Mouse (Mus musculus) CD8-positive naive resting alpha-beta T cell, adult 57 days (primary cell): ENCODE results near the gene Sstr4. TPM values are rescaled to one million over a fixed set of nuclear protein-coding genes. Genes with fewer than 3 reads are reported as not detected.

Experiments
- total RNA-seq: library from RNA; stranded (reverse); gene quantifications from one replicate; pipeline ENCODE4 v1.2.4, GENCODE M21; 2023

The Sstr4 gene
- not detected for total RNA-seq

GRCm38 (mm10) chr2:148395131-148396051 is at the start of gene Sstr4:
Gene Sstr4, plus strand, starts transcription at chr2:148395344.

DNA sequence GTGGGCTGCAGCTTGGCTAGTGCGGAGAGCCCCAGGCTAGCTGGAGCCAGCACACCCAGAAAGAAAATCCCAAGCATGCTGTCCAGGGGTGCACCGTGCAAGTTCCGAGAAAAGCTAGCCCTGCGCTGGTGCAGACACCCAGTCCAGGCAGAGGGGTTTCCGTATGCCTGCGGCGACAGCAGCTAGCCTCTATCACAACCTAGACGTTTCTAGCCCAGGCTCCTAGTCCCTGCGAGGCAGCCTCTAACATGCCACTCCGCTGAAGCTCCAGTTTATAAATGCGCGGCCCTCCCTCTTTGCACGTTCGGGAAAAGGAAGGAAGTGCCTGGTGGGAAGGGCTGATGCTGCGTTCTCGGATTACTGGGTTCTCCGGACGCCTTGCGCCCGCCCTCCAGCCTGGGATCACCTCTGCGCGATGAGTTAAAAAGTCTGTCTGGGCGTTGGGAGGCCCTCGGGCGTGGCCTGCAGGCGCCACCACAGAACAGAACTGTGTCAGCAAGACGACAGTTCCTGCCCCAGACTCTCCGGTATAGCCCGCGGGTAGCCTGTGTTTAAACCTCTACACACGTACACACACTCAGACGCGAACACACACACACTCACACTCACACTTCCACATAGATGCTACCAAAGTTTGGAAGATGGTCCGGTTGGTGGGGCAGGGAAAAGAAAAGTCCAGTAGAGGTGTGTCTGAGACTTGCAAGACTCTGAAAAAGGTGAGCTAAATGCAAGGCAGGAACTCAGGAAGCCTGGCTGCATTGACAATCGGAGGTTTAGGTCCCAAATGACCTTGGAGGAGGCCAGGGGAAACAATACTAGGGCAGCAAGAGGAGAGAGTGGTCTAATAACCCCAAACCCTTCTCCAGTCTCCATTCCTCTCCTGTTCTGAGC is 13.0 kb downstream of the Sstr4 start, which contains the start of gene Thbd:
TSS of gene Thbd (minus strand) at position 319 of the 891 bp plus-strand sequence.

GRCm38 (mm10) chr2:148443249-148443958 is 48.3 kb downstream of the Sstr4 start, which contains the start of gene Cd93:
Gene Cd93, minus strand, starts transcription at chr2:148443563.

Other genes with a start within 250 kb of the Sstr4 start
- gene Thbd, start 12.8 kb downstream of the Sstr4 start, total RNA-seq: 0.18 TPM
- 1.3 TPM for gene Cd93, start 48.2 kb downstream of the Sstr4 start, total RNA-seq